Mouse (Mus musculus) forebrain, embryonic 13.5 days (tissue): Measurements from ENCODE around the gene Il17f. TPM values are rescaled to one million over a fixed set of nuclear protein-coding genes. Genes with fewer than 3 reads are reported as not detected.

ENCODE experiments used
- polyA plus RNA-seq: library from polyadenylated mRNA; unstranded; fragments of >200 nt; fragmentation: Nextera tagmentation; extraction: Ambion mirVana; gene quantifications from 2 replicates; pipeline ENCODE4 v1.2.1, GENCODE M21; 2015

Gene Il17f
- polyA plus RNA-seq, 1 experiment from 2014 or later, result 0.32 TPM

Other genes starting within 250 kb of the Il17f start
- not detected in 2 replicates for gene Pkhd1, start 172.6 kb downstream of the Il17f start, polyA plus RNA-seq
- gene Il17a, start 59.7 kb downstream of the Il17f start, polyA plus RNA-seq, result not detected in 2 replicates
- gene Mcm3, start 29.7 kb upstream of the Il17f start, polyA plus RNA-seq, result 109 and 125 TPM in 2 replicates
- 12.7 and 14.2 TPM in 2 replicates for gene Paqr8, start 100.0 kb upstream of the Il17f start, polyA plus RNA-seq
- 1.5 and 2.0 TPM in 2 replicates for gene Efhc1, start 161.0 kb upstream of the Il17f start, polyA plus RNA-seq